Mouse (Mus musculus) spleen, adult 2 months (tissue): Measurements from ENCODE around the gene Abca7.

ENCODE experiments used
- CTCF ChIP-seq: fragments of 200-500 bp; IDR thresholded peaks from 2 replicates; pipeline ENCODE4 v1.5.1; 2011; ENCODE audit warnings: mild to moderate bottlenecking, inconsistent platforms; ENCODE audit not compliant: insufficient read depth, insufficient read length, insufficient replicate concordance; ENCODE audit errors: extremely low read depth
- POLR2A ChIP-seq: fragments of 200-500 bp; IDR thresholded peaks from 2 replicates; pipeline ENCODE4 v1.6.1; 2011; ENCODE audit warnings: low read depth, low read length, inconsistent platforms

- TF ChIP-seq POLR2A: no peak
- TF ChIP-seq CTCF: no peak
Observed at GRCm38 (mm10) chr10:80030736-80031135, 34.4 kb downstream of the Abca7 start.
